Mouse (Mus musculus): ENCODE data around the gene Gm10322. TPM values are rescaled to one million over a fixed set of nuclear protein-coding genes. Genes with fewer than 3 reads are reported as not detected.

The Gm10322 gene
- polyA plus RNA-seq, 1 experiment from 2014 or later = not detected

DNA sequence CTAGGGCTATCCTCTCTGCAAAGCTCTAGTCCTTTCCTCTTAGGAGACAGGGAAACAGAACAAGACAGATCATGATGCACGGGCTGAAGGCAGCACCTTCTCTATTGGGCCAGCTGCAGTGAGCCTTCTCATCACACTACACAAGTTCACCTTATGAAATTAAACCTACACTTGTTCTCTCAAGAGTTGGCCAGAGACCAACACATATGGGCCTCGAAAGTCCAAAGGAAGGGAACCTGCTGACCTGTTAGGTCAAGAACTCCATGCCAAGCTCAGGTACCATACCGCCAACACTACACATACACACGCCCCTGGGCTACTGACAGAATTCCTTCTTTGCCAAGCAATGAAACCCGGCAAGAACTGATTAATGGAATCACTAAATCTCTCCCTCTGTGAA lies 452 bp upstream of the Gm10322 start:
- Histone ChIP-seq H3K27me3 (replicated peaks; ENCODE audit: control insufficient read depth, insufficient read depth, low read length) (no peaks in the 10 kb centered on the region), H3K4me2 (ENCODE audit: low read length) (peak overlapping the region; percentile 64), H3K4me1 (ENCODE audit: control insufficient read depth, insufficient read depth, low read depth, low read length) (peaks cover 15% of the 10 kb centered on the region), H3K27ac (ENCODE audit: low read depth, low read length) (no peak overlapping the region), H3K9ac (ENCODE audit: low read depth, low read length) (peak overlapping the region; percentile 92), H3K4me3 (ENCODE audit: low read length) (peak overlapping the region; percentile 87), H3K36me3 (ENCODE audit: control insufficient read depth, insufficient read depth, low read length) (no peaks in the 10 kb centered on the region), H3K9me3 (ENCODE audit: control insufficient read depth, low read length) (no peaks in the 10 kb centered on the region)
- 29% methylated on average over 5 of the region's 5 CpGs for WGBS
- ATAC-seq = no peak

DNA sequence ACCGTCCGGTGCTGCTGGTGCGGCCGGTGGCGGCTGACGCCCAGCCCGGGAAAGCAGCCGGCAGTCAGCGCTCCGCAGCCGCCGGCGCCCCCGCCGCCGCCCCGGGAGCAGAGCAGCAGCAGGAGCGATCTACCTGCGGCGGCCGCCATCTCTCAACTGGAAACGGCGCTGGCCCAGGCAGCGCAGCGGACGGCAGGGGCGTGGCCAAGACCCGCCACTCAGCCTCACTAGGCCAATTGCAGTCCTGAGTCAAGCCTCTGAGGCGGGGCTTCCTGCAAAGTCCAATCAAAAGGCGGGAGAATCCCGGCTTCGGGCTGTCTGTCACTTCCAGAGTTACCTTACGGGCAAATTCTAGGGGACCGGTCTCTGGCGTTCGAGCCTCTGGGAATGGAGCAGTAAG lies 659 bp downstream of the Gm10322 start, which contains the start of gene Mcu:
Gene Mcu (minus strand): TSS at position 171 of the 400 bp plus-strand sequence.
- Histone ChIP-seq H3K9me3 (ENCODE audit: control insufficient read depth, low read length) (no peaks in the 10 kb centered on the region), H3K27ac (ENCODE audit: low read depth, low read length) (peak within 1 kb of the TSS; percentile 92), H3K4me1 (ENCODE audit: control insufficient read depth, insufficient read depth, low read depth, low read length) (peaks cover 15% of the 10 kb centered on the region), H3K4me3 (ENCODE audit: low read length) (peak within 1 kb of the TSS; percentile 87), H3K27me3 (replicated peaks; ENCODE audit: control insufficient read depth, insufficient read depth, low read length) (no peaks in the 10 kb centered on the region), H3K4me2 (ENCODE audit: low read length) (peak within 1 kb of the TSS; percentile 80), H3K36me3 (ENCODE audit: control insufficient read depth, insufficient read depth, low read length) (no peaks in the 10 kb centered on the region), H3K9ac (ENCODE audit: low read depth, low read length) (peak within 1 kb of the TSS; percentile 92)
- peak; percentile 100 for ATAC-seq
- WGBS = 0% methylated on average over 30 of the region's 36 CpGs

GRCm38 (mm10) chr10:59617776-59618175 lies 1.9 kb downstream of the Gm10322 start:
- 92% methylated on average over 7 of the region's 7 CpGs for WGBS
- H3K9me3 ChIP-seq (ENCODE audit: control insufficient read depth, low read length) = no peaks in the 10 kb centered on the region
- no peaks in the 10 kb centered on the region for H3K27me3 ChIP-seq (replicated peaks; ENCODE audit: control insufficient read depth, insufficient read depth, low read length)
- no peak for ATAC-seq
- no peaks in the 10 kb centered on the region for H3K36me3 ChIP-seq (ENCODE audit: control insufficient read depth, insufficient read depth, low read length)
- no peak overlapping the region for H3K4me2 ChIP-seq (ENCODE audit: low read length)
- H3K4me1 ChIP-seq (ENCODE audit: control insufficient read depth, insufficient read depth, low read depth, low read length) = peaks cover 15% of the 10 kb centered on the region
- H3K9ac ChIP-seq (ENCODE audit: low read depth, low read length) = no peak overlapping the region
- H3K27ac ChIP-seq (ENCODE audit: low read depth, low read length) = no peak overlapping the region
- no peak overlapping the region for H3K4me3 ChIP-seq (ENCODE audit: low read length)

- Histone ChIP-seq H3K9me3 (ENCODE audit: control insufficient read depth, low read length) (no peaks in the 10 kb centered on the region), H3K9ac (ENCODE audit: low read depth, low read length) (no peak overlapping the region), H3K4me1 (ENCODE audit: control insufficient read depth, insufficient read depth, low read depth, low read length) (peaks cover 3% of the 10 kb centered on the region; the same call in 1 of the 2 replicates), H3K4me2 (ENCODE audit: low read length) (no peak overlapping the region), H3K4me3 (ENCODE audit: low read length) (no peak overlapping the region), H3K27me3 (replicated peaks; ENCODE audit: control insufficient read depth, insufficient read depth, low read length) (no peaks in the 10 kb centered on the region), H3K36me3 (ENCODE audit: control insufficient read depth, insufficient read depth, low read length) (no peaks in the 10 kb centered on the region), H3K27ac (ENCODE audit: low read depth, low read length) (no peak overlapping the region)
- no peak for ATAC-seq
- 74% methylated on average over 10 of the region's 10 CpGs for WGBS
Measured at GRCm38 (mm10) chr10:59621355-59621754, 5.5 kb downstream of the Gm10322 start.

GRCm38 (mm10) chr10:59623496-59623895 lies 7.6 kb downstream of the Gm10322 start:
- Histone ChIP-seq H3K36me3 (ENCODE audit: control insufficient read depth, insufficient read depth, low read length) (no peaks in the 10 kb centered on the region), H3K4me2 (ENCODE audit: low read length) (no peak overlapping the region), H3K4me1 (ENCODE audit: control insufficient read depth, insufficient read depth, low read depth, low read length) (no peaks in the 10 kb centered on the region), H3K9me3 (ENCODE audit: control insufficient read depth, low read length) (no peaks in the 10 kb centered on the region), H3K4me3 (ENCODE audit: low read length) (no peak overlapping the region), H3K27ac (ENCODE audit: low read depth, low read length) (no peak overlapping the region), H3K9ac (ENCODE audit: low read depth, low read length) (no peak overlapping the region), H3K27me3 (replicated peaks; ENCODE audit: control insufficient read depth, insufficient read depth, low read length) (no peaks in the 10 kb centered on the region)
- ATAC-seq = no peak
- 72% methylated on average over 5 of the region's 5 CpGs for WGBS

DNA sequence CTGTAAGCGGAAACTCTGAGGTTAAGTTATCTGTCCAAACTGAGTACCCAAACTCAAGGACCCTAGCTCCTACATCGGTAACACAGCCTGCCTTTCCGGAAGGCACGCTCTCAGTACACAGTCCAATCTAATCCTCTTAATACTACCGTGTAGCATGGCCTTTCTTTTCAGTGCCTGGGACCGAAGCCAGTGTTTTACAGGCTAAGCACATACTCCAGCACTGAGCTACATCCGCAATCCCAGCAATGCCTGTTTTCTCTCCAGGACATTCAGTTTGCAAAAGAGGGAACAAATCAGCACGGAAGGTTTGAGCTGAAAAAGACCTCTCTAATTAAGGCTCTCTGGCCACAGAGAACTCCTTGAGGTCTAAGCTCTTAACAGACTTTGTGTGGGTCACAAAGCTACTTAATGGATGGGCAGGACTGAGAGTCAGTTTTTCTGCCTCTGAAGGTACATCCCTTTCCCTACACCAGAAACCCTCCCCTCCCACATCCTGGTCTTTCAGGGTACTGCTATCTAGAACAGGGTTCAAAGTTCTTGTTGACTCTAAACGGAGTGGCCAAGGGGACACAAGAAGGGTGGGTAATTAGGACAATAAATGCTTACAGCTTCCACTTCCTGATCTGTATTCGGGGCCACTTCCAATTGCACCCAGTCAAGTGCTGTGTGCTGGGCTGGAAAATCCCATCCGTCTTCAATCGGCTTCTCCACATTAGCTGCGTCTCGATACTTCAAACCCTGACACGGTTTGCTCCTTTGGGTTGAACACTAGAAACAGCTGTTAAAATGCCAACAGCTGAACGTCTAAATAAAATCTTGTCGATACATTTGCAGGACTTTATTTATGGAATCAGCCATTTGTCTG lies 13.0 kb downstream of the Gm10322 start:
- Histone ChIP-seq H3K9ac (ENCODE audit: low read depth, low read length) (no peak overlapping the region), H3K36me3 (ENCODE audit: control insufficient read depth, insufficient read depth, low read length) (no peaks in the 10 kb centered on the region), H3K4me2 (ENCODE audit: low read length) (no peak overlapping the region), H3K9me3 (ENCODE audit: control insufficient read depth, low read length) (no peaks in the 10 kb centered on the region), H3K4me3 (ENCODE audit: low read length) (no peak overlapping the region), H3K27ac (ENCODE audit: low read depth, low read length) (no peak overlapping the region), H3K27me3 (replicated peaks; ENCODE audit: control insufficient read depth, insufficient read depth, low read length) (no peaks in the 10 kb centered on the region), H3K4me1 (ENCODE audit: control insufficient read depth, insufficient read depth, low read depth, low read length) (no peaks in the 10 kb centered on the region)
- WGBS = 64% methylated on average over 17 of the region's 17 CpGs
- peak; percentile 83 for ATAC-seq

GRCm38 (mm10) chr10:59629506-59629782 lies 13.6 kb downstream of the Gm10322 start:
- no peak for ATAC-seq
- H3K27ac ChIP-seq (ENCODE audit: low read depth, low read length) = no peak overlapping the region
- H3K27me3 ChIP-seq (replicated peaks; ENCODE audit: control insufficient read depth, insufficient read depth, low read length) = no peaks in the 10 kb centered on the region
- no peaks in the 10 kb centered on the region for H3K4me1 ChIP-seq (ENCODE audit: control insufficient read depth, insufficient read depth, low read depth, low read length)
- H3K4me2 ChIP-seq (ENCODE audit: low read length) = no peak overlapping the region
- no peaks in the 10 kb centered on the region for H3K36me3 ChIP-seq (ENCODE audit: control insufficient read depth, insufficient read depth, low read length)
- H3K9ac ChIP-seq (ENCODE audit: low read depth, low read length) = no peak overlapping the region
- WGBS = 84% methylated on average over 4 of the region's 4 CpGs
- H3K9me3 ChIP-seq (ENCODE audit: control insufficient read depth, low read length) = no peaks in the 10 kb centered on the region
- H3K4me3 ChIP-seq (ENCODE audit: low read length) = no peak overlapping the region

DNA sequence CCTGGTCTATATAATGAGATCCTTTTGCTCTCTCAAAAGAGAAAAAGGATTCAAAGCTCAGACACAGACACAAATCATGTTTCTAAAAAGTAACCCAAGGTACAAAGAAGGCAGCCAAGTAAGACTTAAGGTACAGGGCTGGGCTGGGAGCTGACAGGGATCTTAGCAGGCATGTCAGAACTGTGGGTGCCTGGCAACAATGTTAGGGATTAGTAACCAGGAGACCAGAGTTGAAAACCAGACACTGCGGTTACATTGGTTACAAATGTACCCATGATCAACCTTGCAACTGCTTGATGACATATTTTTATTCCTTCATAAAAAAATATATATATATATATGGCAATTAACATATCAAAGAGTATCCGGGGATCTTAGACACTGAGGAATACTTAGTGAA lies 20.2 kb downstream of the Gm10322 start:
- WGBS = 77% methylated on average over 2 of the region's 2 CpGs
- Histone ChIP-seq H3K9me3 (ENCODE audit: control insufficient read depth, low read length) (no peaks in the 10 kb centered on the region), H3K4me2 (ENCODE audit: low read length) (no peak overlapping the region), H3K4me1 (ENCODE audit: control insufficient read depth, insufficient read depth, low read depth, low read length) (no peaks in the 10 kb centered on the region), H3K9ac (ENCODE audit: low read depth, low read length) (no peak overlapping the region), H3K36me3 (ENCODE audit: control insufficient read depth, insufficient read depth, low read length) (no peaks in the 10 kb centered on the region), H3K27me3 (replicated peaks; ENCODE audit: control insufficient read depth, insufficient read depth, low read length) (no peaks in the 10 kb centered on the region), H3K4me3 (ENCODE audit: low read length) (no peak overlapping the region), H3K27ac (ENCODE audit: low read depth, low read length) (no peak overlapping the region)
- ATAC-seq = no peak

- Histone ChIP-seq H3K27ac (ENCODE audit: low read depth, low read length) (no peak overlapping the region), H3K9me3 (ENCODE audit: control insufficient read depth, low read length) (no peaks in the 10 kb centered on the region), H3K9ac (ENCODE audit: low read depth, low read length) (no peak overlapping the region), H3K27me3 (replicated peaks; ENCODE audit: control insufficient read depth, insufficient read depth, low read length) (no peaks in the 10 kb centered on the region), H3K36me3 (ENCODE audit: control insufficient read depth, insufficient read depth, low read length) (no peaks in the 10 kb centered on the region), H3K4me1 (ENCODE audit: control insufficient read depth, insufficient read depth, low read depth, low read length) (no peaks in the 10 kb centered on the region), H3K4me3 (ENCODE audit: low read length) (no peak overlapping the region), H3K4me2 (ENCODE audit: low read length) (no peak overlapping the region)
- 82% methylated on average over 16 of the region's 16 CpGs for WGBS
- no peak for ATAC-seq
Measured at GRCm38 (mm10) chr10:59636751-59637533, 21.1 kb downstream of the Gm10322 start.
